Mouse (Mus musculus) lung, postnatal 0 days (tissue): Measurements from ENCODE around the gene Chd6.

Experiments
- CTCF ChIP-seq: IDR thresholded peaks from 2 replicates; pipeline ENCODE4 v1.5.1; 2016; ENCODE audit warnings: antibody characterized with exemption, mild to moderate bottlenecking
- EP300 ChIP-seq: IDR thresholded peaks from 2 replicates; pipeline ENCODE4 v1.6.1; 2016; ENCODE audit warnings: antibody characterized with exemption, mild to moderate bottlenecking, control low read depth

- TF ChIP-seq CTCF (peak; percentile 64), EP300 (0 out of 2 replicates have a peak, but pooled peaks have one; percentile 12)
Measured at GRCm38 (mm10) chr2:161090200-161090599, 18.7 kb downstream of the Chd6 start.
